Mouse (Mus musculus) cortical plate, adult 2 months (tissue): ENCODE data around the gene Mb. TPM values are rescaled to one million over a fixed set of nuclear protein-coding genes. Genes with fewer than 3 reads are reported as not detected.

Experiments
- H3K27ac ChIP-seq: fragments of 200-500 bp; 2 replicates; pipeline ENCODE4 v1.5.1; 2012; ENCODE audit warnings: low read length, control low read depth, inconsistent platforms; ENCODE audit not compliant: insufficient read depth
- H3K4me1 ChIP-seq: fragments of 200-500 bp; 2 replicates; pipeline ENCODE4 v1.6.1; 2011; ENCODE audit warnings: low read length; ENCODE audit not compliant: control insufficient read depth, insufficient read depth
- H3K4me3 ChIP-seq: fragments of 200-500 bp; 2 replicates; pipeline ENCODE4 v1.5.1; 2011; ENCODE audit warnings: mild to moderate bottlenecking, low read length, control low read depth; ENCODE audit not compliant: insufficient read depth
- CTCF ChIP-seq: fragments of 200-500 bp; IDR thresholded peaks from 2 replicates; pipeline ENCODE4 v1.5.1; 2011; ENCODE audit warnings: mild to moderate bottlenecking, control low read depth, low read length; ENCODE audit not compliant: insufficient read depth; ENCODE audit errors: extremely low read depth
- POLR2A ChIP-seq: fragments of 200-500 bp; IDR thresholded peaks from 2 replicates; pipeline ENCODE4 v1.6.1; 2011; ENCODE audit warnings: mild to moderate bottlenecking, low read length, control low read depth; ENCODE audit not compliant: insufficient read depth; ENCODE audit errors: extremely low read depth
- polyA plus RNA-seq: library from polyadenylated mRNA; depleted of rRNA; stranded (reverse); fragments of >200 nt; gene quantifications from 2 replicates; pipeline ENCODE4 v1.2.3, GENCODE M21; 2012; rRNA removed

Gene Mb
- 0.15 and 0.26 TPM in 2 replicates for polyA plus RNA-seq

GRCm38 (mm10) chr15:77050570-77050969 lies at the start of gene Mb:
Gene Mb, minus strand, starts transcription at chr15:77050670.
- Histone ChIP-seq H3K4me3 (no peak within 1 kb of the TSS), H3K4me1 (no peaks in the 10 kb centered on the region), H3K27ac (no peak within 1 kb of the TSS)
- no peak for TF ChIP-seq CTCF

- H3K4me1 ChIP-seq, result peaks cover 5% of the 10 kb centered on the region
- TF ChIP-seq POLR2A (no peak), CTCF (no peak)
- H3K27ac ChIP-seq, result no peak overlapping the region
- no peak overlapping the region for H3K4me3 ChIP-seq
These were observed 49.3 kb upstream of the Mb start for GRCm38 (mm10) chr15:77099756-77100155.

- TF ChIP-seq POLR2A (no peak), CTCF (no peak)
- Histone ChIP-seq H3K27ac (no peak overlapping the region), H3K4me3 (no peak overlapping the region), H3K4me1 (peaks cover 2% of the 10 kb centered on the region)
These were observed 46.9 kb upstream of the Mb start for GRCm38 (mm10) chr15:77097358-77097757.

- peaks cover 13% of the 10 kb centered on the region for H3K4me1 ChIP-seq
- H3K27ac ChIP-seq, result no peak overlapping the region
- TF ChIP-seq POLR2A (no peak), CTCF (no peak)
- H3K4me3 ChIP-seq, result no peak overlapping the region
These were observed 44.7 kb upstream of the Mb start for GRCm38 (mm10) chr15:77095216-77095615.

- Histone ChIP-seq H3K27ac (no peak overlapping the region), H3K4me3 (no peak overlapping the region), H3K4me1 (peaks cover 14% of the 10 kb centered on the region)
- TF ChIP-seq POLR2A (no peak), CTCF (no peak)
These were observed 44.0 kb upstream of the Mb start for GRCm38 (mm10) chr15:77094431-77094830.

- Histone ChIP-seq H3K4me1 (peaks cover 14% of the 10 kb centered on the region), H3K27ac (0 out of 2 replicates have a peak overlapping the region, but pooled peaks have one; percentile 9)
These were observed 40.9 kb upstream of the Mb start for GRCm38 (mm10) chr15:77091394-77091793.

GRCm38 (mm10) chr15:77090531-77090930 lies 40.1 kb upstream of the Mb start:
- no peak overlapping the region for H3K27ac ChIP-seq
- TF ChIP-seq CTCF, result no peak
- TF ChIP-seq POLR2A, result no peak
- peaks cover 17% of the 10 kb centered on the region for H3K4me1 ChIP-seq
- no peak overlapping the region for H3K4me3 ChIP-seq

More at GRCm38 (mm10) chr15:77091394-77091793, 40.9 kb upstream of the Mb start:
- TF ChIP-seq POLR2A, result no peak
- TF ChIP-seq CTCF, result no peak
- no peak overlapping the region for H3K4me3 ChIP-seq

- Histone ChIP-seq H3K4me1 (peaks cover 18% of the 10 kb centered on the region), H3K27ac (no peak overlapping the region), H3K4me3 (no peak overlapping the region)
- no peak for TF ChIP-seq CTCF
- no peak for TF ChIP-seq POLR2A
These were observed 38.8 kb upstream of the Mb start for GRCm38 (mm10) chr15:77089249-77089648.

GRCm38 (mm10) chr15:77086488-77086887 lies 36.0 kb upstream of the Mb start:
- Histone ChIP-seq H3K27ac (no peak overlapping the region), H3K4me3 (no peak overlapping the region), H3K4me1 (peaks cover 15% of the 10 kb centered on the region)
- TF ChIP-seq CTCF (no peak), POLR2A (no peak)

- H3K4me1 ChIP-seq, result peaks cover 13% of the 10 kb centered on the region
- no peak for TF ChIP-seq CTCF
- TF ChIP-seq POLR2A, result no peak
- no peak overlapping the region for H3K4me3 ChIP-seq
- 0 out of 2 replicates have a peak overlapping the region, but pooled peaks have one; percentile 43 for H3K27ac ChIP-seq
These were observed 35.3 kb upstream of the Mb start for GRCm38 (mm10) chr15:77085818-77086217.
